Mouse (Mus musculus) testis, adult 2 months (tissue): ENCODE data around the gene Grpel1. TPM values are rescaled to one million over a fixed set of nuclear protein-coding genes. Genes with fewer than 3 reads are reported as not detected.

Source experiments
- H3K27ac ChIP-seq: fragments of 200-500 bp; 2 replicates; pipeline ENCODE4 v1.5.1; 2012; ENCODE audit warnings: low read depth, low read length; ENCODE audit not compliant: control insufficient read depth, insufficient read depth
- H3K27me3 ChIP-seq: fragments of 200-500 bp; 2 replicates; pipeline ENCODE4 v1.6.1; 2012; ENCODE audit warnings: mild to moderate bottlenecking, low read length, moderate library complexity; ENCODE audit not compliant: control insufficient read depth, insufficient read depth
- H3K36me3 ChIP-seq: fragments of 200-500 bp; 2 replicates; pipeline ENCODE4 v1.6.1; 2012; ENCODE audit warnings: mild to moderate bottlenecking, low read length; ENCODE audit not compliant: control insufficient read depth, insufficient read depth
- H3K4me1 ChIP-seq: fragments of 200-500 bp; 2 replicates; pipeline ENCODE4 v1.6.1; 2012; ENCODE audit warnings: low read length; ENCODE audit not compliant: control insufficient read depth, insufficient read depth
- H3K4me3 ChIP-seq: fragments of 200-500 bp; 2 replicates; pipeline ENCODE4 v1.5.1; 2012; ENCODE audit warnings: low read depth, mild to moderate bottlenecking, low read length, moderate library complexity, mixed read lengths; ENCODE audit not compliant: control insufficient read depth
- CTCF ChIP-seq: fragments of 200-500 bp; IDR thresholded peaks from 2 replicates; pipeline ENCODE4 v1.5.1; 2012; ENCODE audit warnings: low read depth, mild to moderate bottlenecking, inconsistent platforms, low read length, moderate library complexity; ENCODE audit not compliant: control insufficient read depth, insufficient read depth, insufficient replicate concordance
- POLR2A ChIP-seq: fragments of 200-500 bp; IDR thresholded peaks from 2 replicates; pipeline ENCODE4 v1.6.1; 2012; ENCODE audit warnings: low read depth, mild to moderate bottlenecking, inconsistent platforms, low read length, moderate library complexity; ENCODE audit not compliant: control insufficient read depth
- polyA plus RNA-seq: library from polyadenylated mRNA; depleted of rRNA; stranded (reverse); fragments of >200 nt; gene quantifications from 2 replicates; pipeline ENCODE4 v1.2.3, GENCODE M21; 2012

Gene Grpel1
- polyA plus RNA-seq, 1 experiment: 18.2 TPM

DNA sequence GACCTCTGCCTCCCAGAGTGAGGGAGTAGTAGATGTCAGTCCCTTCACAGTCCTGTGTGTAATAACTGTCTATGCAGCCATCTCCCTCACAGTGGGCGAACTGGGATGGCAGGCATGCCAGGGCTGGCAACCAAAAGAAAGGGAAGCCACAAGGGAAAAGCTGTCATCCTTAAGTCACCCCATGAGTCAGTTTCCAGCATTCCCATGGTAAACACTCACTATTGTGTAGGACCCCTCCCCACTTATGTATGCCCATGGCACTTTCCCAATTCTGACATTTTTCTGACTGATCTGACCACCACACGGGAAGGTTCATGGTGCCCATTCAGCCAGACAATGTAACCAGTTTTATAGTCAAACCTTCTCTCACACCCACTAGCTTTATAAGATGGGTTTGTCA is 4.1 kb upstream of the Grpel1 start:
- TF ChIP-seq CTCF (no peak), POLR2A (no peak)
- H3K4me1 ChIP-seq: peaks cover 10% of the 10 kb centered on the region
- H3K36me3 ChIP-seq: no peaks in the 10 kb centered on the region
- H3K4me3 ChIP-seq: no peak overlapping the region
- H3K27ac ChIP-seq: no peak overlapping the region
- no peaks in the 10 kb centered on the region for H3K27me3 ChIP-seq

DNA sequence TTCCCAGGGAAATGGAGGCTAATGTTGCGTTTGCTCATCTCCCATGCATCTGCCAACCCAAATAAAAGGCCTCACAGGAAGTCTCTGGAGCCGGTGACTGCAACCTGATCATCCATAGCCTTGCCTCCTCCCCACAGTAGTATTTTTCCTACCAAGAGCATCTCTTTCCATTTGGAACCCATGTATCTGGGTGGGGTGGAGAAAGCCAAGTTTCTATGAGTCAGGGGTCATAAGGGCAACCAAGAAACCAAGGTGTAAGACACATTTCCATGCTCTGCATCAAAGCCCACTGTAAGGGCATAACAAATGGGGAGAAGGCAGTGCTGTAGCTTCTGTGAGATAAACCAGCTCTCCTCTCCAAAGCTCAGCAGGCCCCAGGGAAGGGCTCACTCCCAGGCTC is 3.6 kb upstream of the Grpel1 start:
- H3K27me3 ChIP-seq: no peaks in the 10 kb centered on the region
- no peak overlapping the region for H3K27ac ChIP-seq
- H3K36me3 ChIP-seq: no peaks in the 10 kb centered on the region
- peaks cover 13% of the 10 kb centered on the region for H3K4me1 ChIP-seq
- no peak overlapping the region for H3K4me3 ChIP-seq
- TF ChIP-seq POLR2A (no peak), CTCF (no peak)

DNA sequence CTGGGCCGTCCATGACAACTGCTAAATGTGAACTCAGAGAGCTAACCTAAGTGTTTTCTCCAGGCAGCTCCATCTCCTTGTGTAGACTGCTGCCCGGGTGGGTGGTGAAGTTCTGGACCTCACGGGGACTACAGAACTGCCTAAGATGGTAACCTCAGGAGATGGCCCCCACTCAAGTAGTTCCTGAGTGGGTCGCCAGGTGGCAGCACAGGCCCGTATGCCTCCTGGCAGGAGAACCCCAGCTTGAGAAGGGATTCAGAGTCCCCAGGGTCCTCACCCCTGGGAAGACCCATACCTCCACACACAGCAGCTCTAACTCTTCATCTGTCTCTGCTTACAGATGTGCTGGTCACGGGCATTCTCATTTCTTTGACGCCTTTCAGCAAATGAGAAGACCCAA is 2.0 kb upstream of the Grpel1 start:
- TF ChIP-seq CTCF (peak; percentile 60; the same call in 1 of the 2 replicates), POLR2A (no peak)
- Histone ChIP-seq H3K4me3 (no peak overlapping the region), H3K27ac (no peak overlapping the region), H3K4me1 (peaks cover 13% of the 10 kb centered on the region), H3K36me3 (no peaks in the 10 kb centered on the region), H3K27me3 (no peaks in the 10 kb centered on the region)

DNA sequence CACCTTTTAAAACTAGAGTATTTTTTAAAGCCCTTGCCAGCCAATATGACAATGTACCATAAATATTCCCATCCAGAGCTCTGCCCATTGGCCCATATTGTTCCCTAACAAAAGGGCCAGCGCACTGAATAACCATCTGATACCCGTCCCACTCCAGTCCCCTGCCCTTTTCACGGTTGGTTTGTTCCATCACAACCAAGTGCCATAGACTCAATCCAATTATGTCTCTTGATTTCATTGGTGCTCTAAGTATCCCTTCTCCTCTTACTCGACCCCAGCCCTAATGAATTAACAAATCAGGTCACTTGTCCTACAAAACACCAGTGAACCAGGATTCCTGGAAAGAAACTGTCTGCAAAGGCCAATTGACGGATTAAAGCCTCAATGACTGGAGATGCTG is 1.4 kb upstream of the Grpel1 start:
- TF ChIP-seq CTCF (no peak), POLR2A (no peak)
- H3K4me1 ChIP-seq: peaks cover 13% of the 10 kb centered on the region
- no peak overlapping the region for H3K4me3 ChIP-seq
- H3K27ac ChIP-seq: no peak overlapping the region
- H3K27me3 ChIP-seq: no peaks in the 10 kb centered on the region
- no peaks in the 10 kb centered on the region for H3K36me3 ChIP-seq

DNA sequence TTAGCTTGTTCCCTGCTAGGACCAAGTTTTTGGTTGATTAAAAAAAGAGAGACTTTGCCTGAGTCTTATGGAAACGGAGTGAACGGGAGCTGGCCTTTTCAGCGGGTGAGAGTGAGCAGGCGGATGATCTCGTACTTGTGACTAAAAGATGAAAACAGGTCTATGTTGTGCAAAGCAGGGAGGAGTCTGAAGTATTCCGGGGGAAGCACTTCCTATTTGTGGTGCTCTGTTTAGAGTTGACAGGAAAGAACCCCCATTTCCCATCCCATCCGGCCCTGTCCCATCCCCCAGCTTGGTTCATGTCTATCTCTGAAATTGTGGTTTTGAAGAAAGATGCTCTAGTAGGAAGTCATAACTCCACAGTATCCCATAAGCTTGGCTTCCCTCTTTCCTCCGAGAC is 1.1 kb downstream of the Grpel1 start:
- H3K4me1 ChIP-seq: peaks cover 13% of the 10 kb centered on the region
- no peak for TF ChIP-seq CTCF
- TF ChIP-seq POLR2A: no peak
- peak overlapping the region; percentile 95 for H3K4me3 ChIP-seq
- no peak overlapping the region for H3K27ac ChIP-seq
- H3K36me3 ChIP-seq: no peaks in the 10 kb centered on the region; the same call in 1 of the 2 replicates
- H3K27me3 ChIP-seq: no peaks in the 10 kb centered on the region

DNA sequence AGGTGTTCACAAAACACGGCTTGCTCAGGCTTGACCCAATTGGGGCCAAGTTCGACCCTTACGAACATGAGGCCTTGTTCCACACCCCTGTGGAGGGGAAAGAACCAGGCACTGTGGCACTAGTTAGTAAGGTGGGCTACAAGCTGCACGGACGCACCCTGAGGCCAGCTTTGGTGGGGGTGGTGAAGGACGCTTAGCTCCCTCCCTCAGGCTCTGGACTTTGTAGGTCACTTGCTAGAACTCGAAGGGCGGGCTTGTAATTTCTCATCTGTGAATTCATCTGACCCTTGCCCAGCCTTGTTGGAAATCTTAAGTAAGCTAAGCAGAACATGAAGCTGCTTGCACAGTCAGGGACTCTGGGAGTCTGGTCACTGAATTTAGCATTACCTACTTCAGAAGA is 6.4 kb downstream of the Grpel1 start:
- Histone ChIP-seq H3K36me3 (peaks cover 2% of the 10 kb centered on the region), H3K4me3 (no peak overlapping the region), H3K27ac (no peak overlapping the region), H3K4me1 (no peaks in the 10 kb centered on the region), H3K27me3 (no peaks in the 10 kb centered on the region)
- no peak for TF ChIP-seq CTCF
- no peak for TF ChIP-seq POLR2A

DNA sequence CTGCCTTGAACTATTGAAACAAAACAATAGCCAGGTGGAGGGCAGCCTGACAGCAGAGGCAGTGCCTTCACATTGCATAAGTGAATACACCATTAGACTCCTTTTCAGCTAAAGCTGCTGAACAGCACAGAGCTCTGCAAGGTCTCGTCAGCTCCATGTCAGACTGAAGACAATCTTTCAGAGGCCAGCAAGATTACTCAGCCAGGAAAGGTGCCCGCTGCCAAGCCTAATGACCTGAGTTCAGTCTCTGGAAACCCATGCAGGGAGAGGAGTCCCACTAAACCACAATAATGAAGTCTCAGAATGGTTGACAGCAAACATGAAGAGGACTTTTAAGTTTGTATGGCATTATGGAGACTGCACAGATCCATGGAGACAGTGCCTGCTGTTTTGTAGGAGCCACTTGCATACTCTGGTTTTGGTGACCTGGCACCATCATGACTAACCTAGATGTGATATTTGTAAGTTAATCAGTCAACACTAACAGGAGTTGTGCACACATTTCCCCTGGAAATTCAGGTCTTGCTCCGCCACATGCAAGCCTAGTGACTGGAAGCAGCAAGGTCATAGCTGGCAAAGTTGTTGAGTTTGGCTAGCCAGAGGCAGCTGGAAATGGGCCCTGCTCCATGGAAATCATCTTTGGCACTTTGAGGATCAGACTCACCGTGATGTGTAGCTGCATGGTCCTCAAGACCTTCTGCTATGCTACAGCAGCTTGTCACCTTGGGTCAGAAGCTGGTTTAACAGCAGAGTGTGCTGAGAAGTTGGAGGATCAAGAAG is 8.3 kb downstream of the Grpel1 start:
- TF ChIP-seq CTCF (no peak), POLR2A (no peak)
- Histone ChIP-seq H3K36me3 (peaks cover 2% of the 10 kb centered on the region), H3K27ac (no peak overlapping the region), H3K4me1 (no peaks in the 10 kb centered on the region), H3K27me3 (no peaks in the 10 kb centered on the region), H3K4me3 (no peak overlapping the region)
